Mouse (Mus musculus) thymus, postnatal 0 days (tissue): ENCODE measurements at regions not wholly inside any gene's neighbourhood (a gene's known extent, or its start where the extent isn't known, plus 50 kb on each side); places are given as distances from the start of the nearest gene placed in this dataset.
"Not testable (repeated sequence)": the region's sequence is repeated elsewhere in the genome, so short reads cannot be mapped to it uniquely, and the experiment has no call there.

Experiments used
- DNase-seq: peaks from one replicate; pipeline ENCODE4 v3.0.0-alpha.2; 2015; ENCODE audit warnings: low spot score

- no peak for DNase-seq
Measured at GRCm38 (mm10) chr9:31653788-31654187, 189.5 kb upstream of the Tmem45b start.

GRCm38 (mm10) chr9:31650362-31651130 is 186.3 kb upstream of the Tmem45b start:
- DNase-seq, result no peak

GRCm38 (mm10) chr9:31649073-31649472 is 184.8 kb upstream of the Tmem45b start:
- no peak for DNase-seq

GRCm38 (mm10) chr9:31648551-31648950 is 184.3 kb upstream of the Tmem45b start:
- DNase-seq, result no peak

- DNase-seq, result no peak
Measured at GRCm38 (mm10) chr9:31645114-31645513, 180.9 kb upstream of the Tmem45b start.

GRCm38 (mm10) chr9:31644106-31644505 is 179.8 kb upstream of the Tmem45b start:
- DNase-seq, result no peak

- no peak for DNase-seq
Measured at GRCm38 (mm10) chr9:31642169-31642568, 177.9 kb upstream of the Tmem45b start.

- no peak for DNase-seq
Measured at GRCm38 (mm10) chr9:31628291-31628690, 164.0 kb upstream of the Tmem45b start.

- DNase-seq, result not testable (repeated sequence)
Measured at GRCm38 (mm10) chr9:31621553-31621952, 157.3 kb upstream of the Tmem45b start.

- no peak for DNase-seq
Measured at GRCm38 (mm10) chr9:31619344-31619743, 155.1 kb upstream of the Tmem45b start.

- no peak for DNase-seq
Measured at GRCm38 (mm10) chr9:31614250-31614945, 150.1 kb upstream of the Tmem45b start.

GRCm38 (mm10) chr9:31611036-31611695 is 146.9 kb upstream of the Tmem45b start:
- no peak for DNase-seq

- no peak for DNase-seq
Measured at GRCm38 (mm10) chr9:31610631-31611030, 146.4 kb upstream of the Tmem45b start.

- DNase-seq, result no peak
Measured at GRCm38 (mm10) chr9:31610212-31610611, 145.9 kb upstream of the Tmem45b start.

GRCm38 (mm10) chr9:31609731-31610130 is 145.5 kb upstream of the Tmem45b start:
- DNase-seq, result no peak

GRCm38 (mm10) chr9:31608084-31608870 is 144.0 kb upstream of the Tmem45b start:
- DNase-seq, result no peak

GRCm38 (mm10) chr9:31606936-31607335 is 142.7 kb upstream of the Tmem45b start:
- no peak for DNase-seq

GRCm38 (mm10) chr9:31604497-31605090 is 140.3 kb upstream of the Tmem45b start:
- no peak for DNase-seq

- DNase-seq, result no peak
Measured at GRCm38 (mm10) chr9:31602707-31603106, 138.4 kb upstream of the Tmem45b start.

- DNase-seq, result no peak
Measured at GRCm38 (mm10) chr9:31595096-31595495, 130.8 kb upstream of the Tmem45b start.

GRCm38 (mm10) chr9:31587671-31588070 is 123.4 kb upstream of the Tmem45b start:
- DNase-seq, result no peak
